32 mouse cellular contexts compared by ENCODE assay signal in the genomic region with DNA sequence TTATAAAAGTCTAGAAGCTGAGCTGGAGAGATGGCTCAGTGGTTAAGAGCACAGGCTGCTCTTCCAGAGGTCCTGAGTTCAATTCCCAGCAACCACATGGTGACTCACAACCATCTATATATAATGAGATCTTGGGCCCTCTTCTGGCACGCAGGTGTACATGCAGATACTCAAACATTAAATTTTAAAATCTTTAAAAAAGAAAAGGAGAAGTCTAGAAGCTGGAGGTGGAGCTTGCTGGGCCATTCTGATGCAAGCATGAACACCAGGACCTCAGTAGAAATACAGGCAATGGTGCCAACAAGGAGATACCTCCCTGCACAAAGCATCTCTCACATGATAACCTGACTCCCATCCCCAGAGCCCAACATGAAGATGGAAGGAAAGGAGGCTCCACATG. TPM values are rescaled to one million over a fixed set of nuclear protein-coding genes. Genes with fewer than 3 reads are reported as not detected.
DNase-seq lines count a peak whose midpoint lies in the region; ATAC-seq and TF ChIP-seq lines count a peak whose summit lies in the region.
"Had no signal": no experiment of that assay in that cellular context is flagged by ENCODE, and none has a peak within 500 bp of the region (broad histone marks: within the 10 kb centered on the region; RNA-seq: fewer than 3 reads in every experiment).

No protein-coding gene starts in this region.

- WGBS in lung, postnatal 0 days = 75% methylated on average over 1 of the region's 1 CpGs

- no peaks in the 10 kb centered on the region for H3K79me2 ChIP-seq in MEL (ENCODE audit: control insufficient read depth, insufficient read depth, low read length, poor library complexity)

- no peak overlapping the region for H3K9ac ChIP-seq in lung, postnatal 0 days (replicated peaks; ENCODE audit: low read depth)
- no peak overlapping the region for H3K9ac ChIP-seq in MEL (ENCODE audit: control insufficient read depth, low read depth, low read length, poor library complexity, severe bottlenecking)
- H3K9ac ChIP-seq: embryonic facial prominence, embryonic 13.5 days; forebrain, embryonic 13.5 days; heart, embryonic 12.5 days; heart, embryonic 15.5 days; hindbrain, embryonic 13.5 days; intestine, embryonic 15.5 days had no signal

- no peaks in the 10 kb centered on the region for H3K9me3 ChIP-seq in lung, postnatal 0 days (ENCODE audit: low read length)
- H3K9me3 ChIP-seq in MEL (replicated peaks; ENCODE audit: insufficient read depth, low read length) = no peaks in the 10 kb centered on the region
- H3K9me3 ChIP-seq: embryonic facial prominence, embryonic 10.5 days; embryonic facial prominence, embryonic 13.5 days; forebrain, embryonic 10.5 days; heart, embryonic 15.5 days; hindbrain, embryonic 10.5 days; hindbrain, embryonic 13.5 days; intestine, embryonic 15.5 days had no signal

- H3K36me3 ChIP-seq in lung, postnatal 0 days (ENCODE audit: insufficient read depth, low read length) = peaks cover 13% of the 10 kb centered on the region; the same call in 1 of the 2 replicates
- no peaks in the 10 kb centered on the region for H3K36me3 ChIP-seq in MEL (ENCODE audit: control insufficient read depth in 1 of 2, insufficient read depth in 2 of 2, low read length in 2 of 2)
- H3K36me3 ChIP-seq: embryonic facial prominence, embryonic 13.5 days; heart, embryonic 15.5 days; hindbrain, embryonic 13.5 days; intestine, embryonic 15.5 days had no signal

- ATAC-seq in lung, postnatal 0 days = no peak
- peak; percentile 26; the same call in 1 of the 2 replicates for ATAC-seq in granulocyte monocyte progenitor cell, adult 5-6 weeks (replicated peaks; ENCODE audit: poor library complexity, severe bottlenecking)
- ATAC-seq: activated CD4-positive, CD25-positive, alpha-beta regulatory T cell, adult 4 months; forebrain, embryonic 13.5 days; forebrain, embryonic 16.5 days; hindbrain, embryonic 16.5 days; intestine, embryonic 15.5 days had no signal

- 0 out of 2 replicates have a peak, but pooled peaks have one; percentile 2 for TF ChIP-seq RAD21 in MEL (IDR thresholded peaks at IDR 0.05; ENCODE audit: low read depth, low read length)

- no peak for TF ChIP-seq POLR2A in MEL (IDR thresholded peaks at IDR 0.05; ENCODE audit: control insufficient read depth in 1 of 2, insufficient read depth in 1 of 2, low read depth in 1 of 2, low read length in 2 of 2, poor library complexity in 1 of 2)

- H3K27me3 ChIP-seq in lung, postnatal 0 days (replicated peaks; ENCODE audit: insufficient read depth, low read length) = no peaks in the 10 kb centered on the region
- no peaks in the 10 kb centered on the region for H3K27me3 ChIP-seq in MEL (ENCODE audit: control insufficient read depth in 1 of 2, insufficient read depth in 2 of 2, low read length in 2 of 2)
- H3K27me3 ChIP-seq: embryonic facial prominence, embryonic 13.5 days; forebrain, embryonic 13.5 days; heart, embryonic 12.5 days; heart, embryonic 15.5 days; hindbrain, embryonic 13.5 days; intestine, embryonic 15.5 days had no signal

- TF ChIP-seq EP300 in lung, postnatal 0 days (IDR thresholded peaks at IDR 0.05) = no peak
- TF ChIP-seq EP300 in MEL (IDR thresholded peaks at IDR 0.05; ENCODE audit: low read depth in 1 of 2, low read length in 2 of 2) = no peak

- DNase-seq in lung, postnatal 0 days (ENCODE audit: low spot score) = peak; percentile 20
- DNase-seq in lung, postnatal 14 days = no peak
- peak; percentile 70 for DNase-seq in MEL (ENCODE audit: low read depth, low spot score)
- no peak for DNase-seq in ovary, postnatal 14 days (ENCODE audit: low spot score)
- no peak for DNase-seq in frontal cortex, postnatal 36 days (ENCODE audit: low spot score in 2 of 2)
- no peak for DNase-seq in ovary, postnatal 36 days (ENCODE audit: low spot score)
- DNase-seq: adrenal gland, adult 8-10 months; adrenal gland, postnatal 25 days; B cell, adult 2 months; cerebellum, adult 11-12 months; cerebellum, adult 8-10 months; cerebellum, postnatal 10 days; cerebellum, postnatal 36 days; embryo, embryonic 11 days; gastrocnemius, adult 2 months; gastrocnemius, postnatal 14 days; heart, adult 18-20 months; heart, postnatal 10 days; heart, postnatal 36 days had no signal

- H3K27ac ChIP-seq in lung, postnatal 0 days (ENCODE audit: low read length) = no peak overlapping the region
- no peak overlapping the region for H3K27ac ChIP-seq in MEL (ENCODE audit: control insufficient read depth, low read depth, low read length)
- H3K27ac ChIP-seq: embryonic facial prominence, embryonic 10.5 days; embryonic facial prominence, embryonic 13.5 days; forebrain, embryonic 10.5 days; forebrain, embryonic 13.5 days; heart, embryonic 15.5 days; hindbrain, embryonic 10.5 days; hindbrain, embryonic 13.5 days; intestine, embryonic 15.5 days had no signal

- 0 out of 2 replicates have a peak, but pooled peaks have one; percentile 3 for TF ChIP-seq CTCF in lung, postnatal 0 days (IDR thresholded peaks at IDR 0.05)
- TF ChIP-seq CTCF in MEL (IDR thresholded peaks at IDR 0.05 in 2 of 3, conservative IDR thresholded peaks at IDR 0.05 in 1 of 3; ENCODE audit: control insufficient read depth in 1 of 3, insufficient read depth in 1 of 3, low read depth in 2 of 3, low read length in 3 of 3, poor library complexity in 1 of 3, severe bottlenecking in 1 of 3) = peak in 2 of 3 experiments; percentile 9 to 40; a peak in 3 of 6 replicates

- no peak overlapping the region for H3K4me2 ChIP-seq in lung, postnatal 0 days (replicated peaks; ENCODE audit: low read depth, low read length)
- H3K4me2 ChIP-seq: embryonic facial prominence, embryonic 13.5 days; forebrain, embryonic 13.5 days; heart, embryonic 12.5 days; heart, embryonic 15.5 days; hindbrain, embryonic 13.5 days; intestine, embryonic 15.5 days had no signal

- H3K4me1 ChIP-seq in lung, postnatal 0 days (ENCODE audit: insufficient read depth, low read depth, low read length) = peaks cover 3% of the 10 kb centered on the region; the same call in 1 of the 2 replicates
- 0 out of 4 replicates have a peak, but pooled peaks cover 0 to 5% of the 10 kb centered on the region in 2 experiments for H3K4me1 ChIP-seq in MEL (ENCODE audit: control insufficient read depth in 1 of 2, insufficient read depth in 2 of 2, low read length in 2 of 2)
- H3K4me1 ChIP-seq: intestine, embryonic 15.5 days had no signal

- H3K4me3 ChIP-seq in lung, postnatal 0 days (ENCODE audit: low read depth, low read length) = no peak overlapping the region
- H3K4me3 ChIP-seq in MEL (ENCODE audit: control insufficient read depth in 1 of 2, insufficient read depth in 1 of 2, low read depth in 2 of 2, low read length in 2 of 2) = no peak overlapping the region
- H3K4me3 ChIP-seq: embryonic facial prominence, embryonic 10.5 days; embryonic facial prominence, embryonic 13.5 days; forebrain, embryonic 10.5 days; forebrain, embryonic 13.5 days; gastrocnemius, adult 2 months; heart, embryonic 12.5 days; heart, embryonic 15.5 days; hindbrain, embryonic 10.5 days; hindbrain, embryonic 13.5 days; intestine, embryonic 15.5 days had no signal

TF ChIP-seq in MEL, 35 proteins besides CTCF, POLR2A, EP300 and RAD21:
- TF ChIP-seq ETS1 (IDR thresholded peaks at IDR 0.05; ENCODE audit: low read depth, low read length) (no peak), TBP (IDR thresholded peaks at IDR 0.05; ENCODE audit: low read depth, low read length) (peak; percentile 73), SMC3 (IDR thresholded peaks at IDR 0.05; ENCODE audit: low read depth, low read length) (peak; percentile 33), MAX (IDR thresholded peaks at IDR 0.05; ENCODE audit: low read length) (0 out of 2 replicates have a peak, but pooled peaks have one; percentile 34), ELF1 (IDR thresholded peaks at IDR 0.05; ENCODE audit: low read depth, low read length) (0 out of 2 replicates have a peak, but pooled peaks have one; percentile 17)

RNA-seq across cellular contexts. Expression of gene Lama5, which starts 16.7 kb away (rescaled TPM):
- polyA plus RNA-seq in lung, postnatal 0 days (2015; fragmentation: Nextera tagmentation; extraction: Ambion mirVana) = 83.7 and 85.3 TPM in 2 replicates
- total RNA-seq in MEL (2012; rRNA removed) = 4.5 and 6.1 TPM in 2 replicates
- 10 to 100 TPM in 1 of 2 experiments, not detected in 1; 14.6 TPM for polyA plus RNA-seq in MEL (2012; ENCODE audit: insufficient read depth in 1 of 2, insufficient read length in 2 of 2, low read depth in 1 of 2, low replicate concordance in 2 of 2, missing spikeins in 1 of 2)
- 0.06 TPM in 1 of 2 replicates, not detected in the other for total RNA-seq in granulocyte monocyte progenitor cell, adult 5-6 weeks (2014; fragmentation: Nextera tagmentation)
- 0.05 TPM in 1 of 2 replicates, not detected in the other for total RNA-seq in granulocyte monocyte progenitor cell, adult 5-6 weeks (2017)

RNA-seq across cellular contexts. Expression of gene Adrm1, which starts 37.7 kb away (rescaled TPM):
- 119 and 136 TPM in 2 replicates for polyA plus RNA-seq in lung, postnatal 0 days (2015; fragmentation: Nextera tagmentation; extraction: Ambion mirVana)
- 287 and 295 TPM in 2 replicates for total RNA-seq in MEL (2012; rRNA removed)
- 100 to 1,000 TPM in 1 of 2 experiments, not detected in 1; 312 TPM for polyA plus RNA-seq in MEL (2012; ENCODE audit: insufficient read depth in 1 of 2, insufficient read length in 2 of 2, low read depth in 1 of 2, low replicate concordance in 2 of 2, missing spikeins in 1 of 2)
- total RNA-seq in granulocyte monocyte progenitor cell, adult 5-6 weeks (2014; fragmentation: Nextera tagmentation) = 101 and 102 TPM in 2 replicates
- 48.5 and 74.2 TPM in 2 replicates for total RNA-seq in granulocyte monocyte progenitor cell, adult 5-6 weeks (2017)

RNA-seq across cellular contexts. Expression of gene Rps21, which starts 48.2 kb away (rescaled TPM):
- 418 and 453 TPM in 2 replicates for polyA plus RNA-seq in lung, postnatal 0 days (2015; fragmentation: Nextera tagmentation; extraction: Ambion mirVana)
- total RNA-seq in MEL (2012; rRNA removed) = 4,335 and 4,916 TPM in 2 replicates
- polyA plus RNA-seq in MEL (2012; ENCODE audit: insufficient read depth in 1 of 2, insufficient read length in 2 of 2, low read depth in 1 of 2, low replicate concordance in 2 of 2, missing spikeins in 1 of 2) = 1,000 to 10,000 TPM in 1 of 2 experiments, 100 to 1,000 TPM in 1; 995 to 1,182 TPM
- total RNA-seq in granulocyte monocyte progenitor cell, adult 5-6 weeks (2014; fragmentation: Nextera tagmentation) = 3,456 and 3,912 TPM in 2 replicates
- total RNA-seq in granulocyte monocyte progenitor cell, adult 5-6 weeks (2017) = 1,093 and 2,216 TPM in 2 replicates

Comparison
In these comparisons a context has a peak if more than half of its experiments do, and no peak if none do; other contexts are left out.
1. DNase-seq: peak in lung, postnatal 0 days (single experiment) and MEL (single experiment); none in lung, postnatal 14 days (single experiment), ovary, postnatal 14 days (single experiment), frontal cortex, postnatal 36 days (0 of 2) and ovary, postnatal 36 days (single experiment).